Mouse (Mus musculus) yolk sac, embryonic 10.5 days (tissue): Measurements from ENCODE around the gene Sipa1l1.

Experiments used
- DNase-seq: peaks from one replicate; pipeline ENCODE4 v3.0.0-alpha.2; 2017; ENCODE audit warnings: low spot score

The Sipa1l1 gene

GRCm38 (mm10) chr12:82294906-82295887 lies 126.1 kb downstream of the Sipa1l1 start:
- DNase-seq = no peak

- DNase-seq = no peak
Measured at GRCm38 (mm10) chr12:82296276-82296675, 127.2 kb downstream of the Sipa1l1 start.

GRCm38 (mm10) chr12:82297196-82297595 lies 128.1 kb downstream of the Sipa1l1 start:
- no peak for DNase-seq

GRCm38 (mm10) chr12:82298662-82299460 lies 129.7 kb downstream of the Sipa1l1 start:
- DNase-seq = no peak

- DNase-seq = no peak
Measured at GRCm38 (mm10) chr12:82304140-82304539, 135.0 kb downstream of the Sipa1l1 start.

GRCm38 (mm10) chr12:82306035-82306434 lies 136.9 kb downstream of the Sipa1l1 start:
- DNase-seq = no peak

GRCm38 (mm10) chr12:82311593-82311992 lies 142.5 kb downstream of the Sipa1l1 start:
- no peak for DNase-seq

- no peak for DNase-seq
Measured at GRCm38 (mm10) chr12:82312091-82312820, 143.1 kb downstream of the Sipa1l1 start.

GRCm38 (mm10) chr12:82313091-82313490 lies 144.0 kb downstream of the Sipa1l1 start:
- DNase-seq = no peak

GRCm38 (mm10) chr12:82319436-82320131 lies 150.5 kb downstream of the Sipa1l1 start:
- peak; percentile 34 for DNase-seq

- DNase-seq = no peak
Measured at GRCm38 (mm10) chr12:82320204-82320603, 151.1 kb downstream of the Sipa1l1 start.

GRCm38 (mm10) chr12:82321397-82321796 lies 152.3 kb downstream of the Sipa1l1 start:
- DNase-seq = no peak

GRCm38 (mm10) chr12:82321855-82322254 lies 152.7 kb downstream of the Sipa1l1 start:
- DNase-seq = no peak

- no peak for DNase-seq
Measured at GRCm38 (mm10) chr12:82322759-82323451, 153.8 kb downstream of the Sipa1l1 start.

GRCm38 (mm10) chr12:82324621-82325020 lies 155.5 kb downstream of the Sipa1l1 start:
- DNase-seq = no peak

- no peak for DNase-seq
Measured at GRCm38 (mm10) chr12:82325502-82325901, 156.4 kb downstream of the Sipa1l1 start.

- no peak for DNase-seq
Measured at GRCm38 (mm10) chr12:82326438-82326837, 157.3 kb downstream of the Sipa1l1 start.

- no peak for DNase-seq
Measured at GRCm38 (mm10) chr12:82328112-82328511, 159.0 kb downstream of the Sipa1l1 start.

- DNase-seq = no peak
Measured at GRCm38 (mm10) chr12:82332836-82333614, 163.9 kb downstream of the Sipa1l1 start.

GRCm38 (mm10) chr12:82333999-82334398 lies 164.9 kb downstream of the Sipa1l1 start:
- DNase-seq = no peak
